Mouse (Mus musculus) erythroblast, embryonic 14.5 days (primary cell): ENCODE measurements around the gene Lrrc8c. TPM values are rescaled to one million over a fixed set of nuclear protein-coding genes. Genes with fewer than 3 reads are reported as not detected.

Source experiments
- H3K27me3 ChIP-seq: 2 replicates; pipeline ENCODE4 v1.6.1; 2012; ENCODE audit warnings: inconsistent platforms; ENCODE audit not compliant: control insufficient read depth
- H3K36me3 ChIP-seq: 2 replicates; pipeline ENCODE4 v1.6.1; 2012; ENCODE audit warnings: mild to moderate bottlenecking, inconsistent platforms; ENCODE audit not compliant: control insufficient read depth
- H3K4me1 ChIP-seq: 2 replicates; pipeline ENCODE4 v1.6.1; 2012; ENCODE audit warnings: inconsistent platforms; ENCODE audit not compliant: control insufficient read depth
- H3K4me3 ChIP-seq: replicated peaks from 2 replicates; pipeline ENCODE3; 2012; ENCODE audit warnings: moderate library complexity, mild to moderate bottlenecking, inconsistent platforms
- H3K9me3 ChIP-seq: 2 replicates; pipeline ENCODE4 v1.6.1; 2012; ENCODE audit warnings: low read length, inconsistent platforms, mixed read lengths; ENCODE audit not compliant: control insufficient read depth
- GATA1 ChIP-seq: IDR thresholded peaks from 2 replicates; pipeline ENCODE4 v1.6.1; 2012; ENCODE audit warnings: low read length, inconsistent platforms, mixed read lengths
- TAL1 ChIP-seq: IDR thresholded peaks from 3 replicates; pipeline ENCODE4 v1.6.1; 2012; ENCODE audit warnings: low read length, inconsistent platforms, mixed read lengths
- polyA plus RNA-seq: library from polyadenylated mRNA; stranded (reverse); fragments of >175 nt; gene quantifications from 2 replicates; pipeline ENCODE4 v1.2.3, GENCODE M21; 2012

The Lrrc8c gene
- polyA plus RNA-seq, 1 experiment, result 11.3 TPM

GRCm38 (mm10) chr5:105618510-105618909, 99.3 kb downstream of the Lrrc8c start:
- peaks cover 3% of the 10 kb centered on the region for H3K27me3 ChIP-seq
- H3K4me1 ChIP-seq, result peaks cover 2% of the 10 kb centered on the region; the same call in 1 of the 2 replicates
- no peak overlapping the region for H3K4me3 ChIP-seq
- H3K36me3 ChIP-seq, result no peaks in the 10 kb centered on the region
- no peaks in the 10 kb centered on the region for H3K9me3 ChIP-seq
- TF ChIP-seq GATA1 (no peak), TAL1 (no peak)

- H3K9me3 ChIP-seq, result no peaks in the 10 kb centered on the region
- H3K27me3 ChIP-seq, result peaks cover 3% of the 10 kb centered on the region
- no peaks in the 10 kb centered on the region for H3K36me3 ChIP-seq
- TF ChIP-seq TAL1 (no peak), GATA1 (no peak)
- no peak overlapping the region for H3K4me3 ChIP-seq
- no peaks in the 10 kb centered on the region for H3K4me1 ChIP-seq
Observed at GRCm38 (mm10) chr5:105619666-105620065, 100.5 kb downstream of the Lrrc8c start.

GRCm38 (mm10) chr5:105620505-105621116, 101.4 kb downstream of the Lrrc8c start:
- Histone ChIP-seq H3K36me3 (no peaks in the 10 kb centered on the region), H3K9me3 (no peaks in the 10 kb centered on the region), H3K4me3 (no peak overlapping the region), H3K27me3 (peaks cover 3% of the 10 kb centered on the region), H3K4me1 (no peaks in the 10 kb centered on the region)
- TF ChIP-seq TAL1, result no peak
- TF ChIP-seq GATA1, result no peak

- H3K36me3 ChIP-seq, result no peaks in the 10 kb centered on the region
- H3K4me3 ChIP-seq, result no peak overlapping the region
- no peaks in the 10 kb centered on the region for H3K9me3 ChIP-seq
- peaks cover 3% of the 10 kb centered on the region for H3K27me3 ChIP-seq
- TF ChIP-seq GATA1 (no peak), TAL1 (no peak)
- no peaks in the 10 kb centered on the region for H3K4me1 ChIP-seq
Observed at GRCm38 (mm10) chr5:105623074-105623713, 104.0 kb downstream of the Lrrc8c start.

- no peak overlapping the region for H3K4me3 ChIP-seq
- TF ChIP-seq GATA1, result no peak
- no peak for TF ChIP-seq TAL1
- peaks cover 3% of the 10 kb centered on the region for H3K27me3 ChIP-seq
- no peaks in the 10 kb centered on the region for H3K9me3 ChIP-seq
- no peaks in the 10 kb centered on the region for H3K36me3 ChIP-seq
- H3K4me1 ChIP-seq, result no peaks in the 10 kb centered on the region
Observed at GRCm38 (mm10) chr5:105624257-105624656, 105.1 kb downstream of the Lrrc8c start.

GRCm38 (mm10) chr5:105625504-105626150, 106.4 kb downstream of the Lrrc8c start:
- Histone ChIP-seq H3K36me3 (no peaks in the 10 kb centered on the region), H3K9me3 (no peaks in the 10 kb centered on the region), H3K4me1 (no peaks in the 10 kb centered on the region), H3K4me3 (no peak overlapping the region), H3K27me3 (peaks cover 3% of the 10 kb centered on the region)
- TF ChIP-seq GATA1 (no peak), TAL1 (no peak)

- H3K27me3 ChIP-seq, result peaks cover 3% of the 10 kb centered on the region
- H3K4me1 ChIP-seq, result no peaks in the 10 kb centered on the region
- H3K4me3 ChIP-seq, result no peak overlapping the region
- H3K36me3 ChIP-seq, result no peaks in the 10 kb centered on the region
- TF ChIP-seq TAL1 (no peak), GATA1 (no peak)
- no peaks in the 10 kb centered on the region for H3K9me3 ChIP-seq
Observed at GRCm38 (mm10) chr5:105626355-105626754, 107.2 kb downstream of the Lrrc8c start.

- H3K27me3 ChIP-seq, result no peaks in the 10 kb centered on the region; the same call in none of the 2 replicates
- TF ChIP-seq TAL1 (no peak), GATA1 (no peak)
- H3K36me3 ChIP-seq, result no peaks in the 10 kb centered on the region
- no peaks in the 10 kb centered on the region for H3K9me3 ChIP-seq
- no peaks in the 10 kb centered on the region for H3K4me1 ChIP-seq
- H3K4me3 ChIP-seq, result no peak overlapping the region
Observed at GRCm38 (mm10) chr5:105627093-105627492, 107.9 kb downstream of the Lrrc8c start.

GRCm38 (mm10) chr5:105629955-105630354, 110.8 kb downstream of the Lrrc8c start:
- Histone ChIP-seq H3K36me3 (no peaks in the 10 kb centered on the region), H3K9me3 (no peaks in the 10 kb centered on the region), H3K27me3 (no peaks in the 10 kb centered on the region; the same call in 1 of the 2 replicates), H3K4me3 (no peak overlapping the region), H3K4me1 (no peaks in the 10 kb centered on the region)
- no peak for TF ChIP-seq TAL1
- TF ChIP-seq GATA1, result no peak
